31 mouse cellular contexts compared by ENCODE assay signal in the genomic region with DNA sequence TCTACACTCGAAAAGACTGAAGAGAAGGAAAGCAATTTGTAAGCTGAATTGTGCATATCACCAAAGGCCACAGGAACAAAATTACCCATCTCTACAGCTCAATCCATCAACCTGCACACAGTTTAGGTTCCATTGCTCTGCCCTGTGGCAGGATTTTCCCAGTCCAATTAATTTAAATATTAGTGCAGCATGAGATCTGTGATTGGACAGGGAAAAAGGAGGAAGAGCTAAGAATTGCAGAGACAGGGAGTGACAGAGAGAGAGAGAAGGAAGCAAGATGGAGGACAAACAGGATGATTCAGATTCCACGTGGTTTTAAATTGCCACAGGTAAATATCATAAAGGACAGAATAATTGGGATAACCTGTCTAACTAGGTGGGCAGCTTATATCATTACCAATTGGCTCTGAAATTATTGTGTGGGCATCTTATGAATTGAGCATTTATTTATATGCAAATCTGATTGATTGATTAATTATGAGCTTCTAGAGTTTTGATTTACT. TPM values are rescaled to one million over a fixed set of nuclear protein-coding genes. Genes with fewer than 3 reads are reported as not detected.
DNase-seq lines count a peak whose midpoint lies in the region; ATAC-seq and TF ChIP-seq lines count a peak whose summit lies in the region.
"Had no signal": no experiment of that assay in that cellular context is flagged by ENCODE, and none has a peak within 500 bp of the region (broad histone marks: within the 10 kb centered on the region; RNA-seq: fewer than 3 reads in every experiment).

No protein-coding gene starts in this region.

- TF ChIP-seq CTCF in C2C12 (IDR thresholded peaks at IDR 0.05; ENCODE audit: control insufficient read depth, insufficient read depth, insufficient read length) (no peak), MEL (IDR thresholded peaks at IDR 0.05 in 2 of 3, conservative IDR thresholded peaks at IDR 0.05 in 1 of 3; ENCODE audit: control insufficient read depth in 1 of 3, insufficient read depth in 1 of 3, low read depth in 2 of 3, low read length in 3 of 3, poor library complexity in 1 of 3, severe bottlenecking in 1 of 3) (no peak)

- H3K4me2 ChIP-seq in hindbrain, embryonic 16.5 days (ENCODE audit: low read length), result peak overlapping the region; percentile 18; the same call in 1 of the 2 replicates
- no peak overlapping the region for H3K4me2 ChIP-seq in hindbrain, embryonic 12.5 days (replicated peaks)
- H3K4me2 ChIP-seq in myocyte (ENCODE audit: low read depth), result peak overlapping the region; percentile 40
- H3K4me2 ChIP-seq: embryonic facial prominence, embryonic 12.5 days; forebrain, embryonic 12.5 days; limb, embryonic 15.5 days; liver, embryonic 15.5 days; lung, embryonic 15.5 days; neural tube, embryonic 13.5 days had no signal

- DNase-seq in MEL (ENCODE audit: low read depth, low spot score), result peak; percentile 55
- no peak for DNase-seq in embryo, embryonic 10 days (ENCODE audit: low spot score)
- DNase-seq in cerebellum, postnatal 4 days (ENCODE audit: low spot score in 2 of 2), result no peak
- DNase-seq: cerebellum, adult 11 months; cerebellum, adult 9-11 months; gastrocnemius, adult 2 months; kidney, adult 9 months; kidney, postnatal 14 days; left cerebral cortex, postnatal 4 days; lung, postnatal 4 days; retina, postnatal 1 day; right cerebral cortex, postnatal 25 days; spleen, adult 18-20 months had no signal

- no peaks in the 10 kb centered on the region for H3K36me3 ChIP-seq in hindbrain, embryonic 16.5 days (ENCODE audit: control insufficient read depth, insufficient read depth, low read length)
- no peaks in the 10 kb centered on the region for H3K36me3 ChIP-seq in hindbrain, embryonic 12.5 days
- H3K36me3 ChIP-seq in C2C12 (ENCODE audit: control insufficient read depth, insufficient read depth) (no peaks in the 10 kb centered on the region), MEL (ENCODE audit: control insufficient read depth in 1 of 2, insufficient read depth in 2 of 2, low read length in 2 of 2) (0 out of 4 replicates have a peak, but pooled peaks cover 0 to 2% of the 10 kb centered on the region in 2 experiments), myocyte (ENCODE audit: control insufficient read depth, insufficient read depth) (no peaks in the 10 kb centered on the region)
- H3K36me3 ChIP-seq: embryonic facial prominence, embryonic 12.5 days; forebrain, embryonic 12.5 days; G1E; heart, embryonic 10.5 days; limb, embryonic 15.5 days; liver, embryonic 15.5 days; lung, embryonic 15.5 days; neural tube, embryonic 13.5 days had no signal

- H3K79me2 ChIP-seq in C2C12 (ENCODE audit: control insufficient read depth, insufficient read depth) (no peaks in the 10 kb centered on the region), MEL (ENCODE audit: control insufficient read depth, insufficient read depth, low read length, poor library complexity) (peaks cover 2% of the 10 kb centered on the region; the same call in 1 of the 2 replicates), myocyte (ENCODE audit: control insufficient read depth, insufficient read depth) (no peaks in the 10 kb centered on the region)

- no peak for TF ChIP-seq EP300 in MEL (IDR thresholded peaks at IDR 0.05; ENCODE audit: low read depth in 1 of 2, low read length in 2 of 2)

- H3K27me3 ChIP-seq in hindbrain, embryonic 16.5 days (replicated peaks; ENCODE audit: control insufficient read depth, insufficient read depth, low read length), result no peaks in the 10 kb centered on the region
- no peaks in the 10 kb centered on the region for H3K27me3 ChIP-seq in hindbrain, embryonic 12.5 days
- H3K27me3 ChIP-seq in C2C12 (ENCODE audit: control insufficient read depth, insufficient read depth, insufficient read length) (peaks cover 24% of the 10 kb centered on the region), MEL (ENCODE audit: control insufficient read depth in 1 of 2, insufficient read depth in 2 of 2, low read length in 2 of 2) (peaks cover 0 to 1% of the 10 kb centered on the region in 2 experiments; a peak in 1 of 4 replicates), myocyte (ENCODE audit: control insufficient read depth, insufficient read depth, insufficient read length) (peaks cover 12% of the 10 kb centered on the region)
- H3K27me3 ChIP-seq: embryonic facial prominence, embryonic 12.5 days; forebrain, embryonic 12.5 days; limb, embryonic 15.5 days; liver, embryonic 15.5 days; lung, embryonic 15.5 days; neural tube, embryonic 13.5 days had no signal

- H3K9me3 ChIP-seq in hindbrain, embryonic 16.5 days (ENCODE audit: control insufficient read depth, low read length), result no peaks in the 10 kb centered on the region
- no peaks in the 10 kb centered on the region for H3K9me3 ChIP-seq in hindbrain, embryonic 12.5 days (replicated peaks)
- no peaks in the 10 kb centered on the region for H3K9me3 ChIP-seq in MEL (replicated peaks; ENCODE audit: insufficient read depth, low read length)
- H3K9me3 ChIP-seq: embryonic facial prominence, embryonic 12.5 days; forebrain, embryonic 12.5 days; G1E; heart, embryonic 10.5 days; limb, embryonic 15.5 days; liver, embryonic 15.5 days; lung, embryonic 15.5 days; neural tube, embryonic 13.5 days had no signal

- H3ac ChIP-seq in C2C12 (ENCODE audit: control insufficient read depth, insufficient read length, low read depth) (no peak overlapping the region), myocyte (ENCODE audit: control insufficient read depth, insufficient read length) (no peak overlapping the region)

- WGBS in hindbrain, embryonic 16.5 days, result 58% methylated on average over 2 of the region's 2 CpGs
- 77% methylated on average over 2 of the region's 2 CpGs for WGBS in hindbrain, embryonic 12.5 days

- no peak for ATAC-seq in hindbrain, embryonic 16.5 days
- no peak for ATAC-seq in hindbrain, embryonic 12.5 days (ENCODE audit: low FRiP score)
- ATAC-seq: intestine, embryonic 16.5 days had no signal

- H3K4me3 ChIP-seq in hindbrain, embryonic 16.5 days (ENCODE audit: low read length), result no peak overlapping the region
- no peak overlapping the region for H3K4me3 ChIP-seq in hindbrain, embryonic 12.5 days
- H3K4me3 ChIP-seq in C2C12 (ENCODE audit: insufficient read depth, poor library complexity, severe bottlenecking), result peak overlapping the region; percentile 34
- peak overlapping the region; percentile 63 to 78 for H3K4me3 ChIP-seq in MEL (ENCODE audit: control insufficient read depth in 1 of 2, insufficient read depth in 1 of 2, low read depth in 2 of 2, low read length in 2 of 2)
- H3K4me3 ChIP-seq in myocyte, result peak overlapping the region; percentile 4
- H3K4me3 ChIP-seq: embryonic facial prominence, embryonic 12.5 days; forebrain, embryonic 12.5 days; gastrocnemius, adult 2 months; heart, embryonic 10.5 days; limb, embryonic 15.5 days; liver, embryonic 15.5 days; lung, embryonic 15.5 days; neural tube, embryonic 13.5 days had no signal

- no peak overlapping the region for H3K27ac ChIP-seq in hindbrain, embryonic 16.5 days (ENCODE audit: low read depth, low read length)
- H3K27ac ChIP-seq in hindbrain, embryonic 12.5 days, result no peak overlapping the region
- H3K27ac ChIP-seq in MEL (ENCODE audit: control insufficient read depth, low read depth, low read length), result 0 out of 2 replicates have a peak overlapping the region, but pooled peaks have one; percentile 16
- H3K27ac ChIP-seq: embryonic facial prominence, embryonic 12.5 days; forebrain, embryonic 12.5 days; gastrocnemius, adult 2 months; heart, embryonic 10.5 days; limb, embryonic 15.5 days; liver, embryonic 15.5 days; lung, embryonic 15.5 days; neural tube, embryonic 13.5 days had no signal

- H3K79me3 ChIP-seq in C2C12 (ENCODE audit: low read depth), result peaks cover 2% of the 10 kb centered on the region

- peaks cover 3% of the 10 kb centered on the region; the same call in 1 of the 2 replicates for H3K4me1 ChIP-seq in hindbrain, embryonic 16.5 days (ENCODE audit: control insufficient read depth, insufficient read depth, low read depth, low read length)
- H3K4me1 ChIP-seq in hindbrain, embryonic 12.5 days, result peaks cover 4% of the 10 kb centered on the region
- 0 out of 4 replicates have a peak, but pooled peaks cover 0 to 5% of the 10 kb centered on the region in 2 experiments for H3K4me1 ChIP-seq in MEL (ENCODE audit: control insufficient read depth in 1 of 2, insufficient read depth in 2 of 2, low read length in 2 of 2)
- H3K4me1 ChIP-seq: forebrain, embryonic 12.5 days; liver, embryonic 15.5 days; neural tube, embryonic 13.5 days had no signal

- no peak overlapping the region for H3K9ac ChIP-seq in hindbrain, embryonic 16.5 days (ENCODE audit: low read depth, low read length)
- H3K9ac ChIP-seq in hindbrain, embryonic 12.5 days, result no peak overlapping the region
- H3K9ac ChIP-seq in MEL (ENCODE audit: control insufficient read depth, low read depth, low read length, poor library complexity, severe bottlenecking), result peak overlapping the region; percentile 74
- H3K9ac ChIP-seq: embryonic facial prominence, embryonic 12.5 days; forebrain, embryonic 12.5 days; limb, embryonic 15.5 days; liver, embryonic 15.5 days; lung, embryonic 15.5 days; neural tube, embryonic 13.5 days had no signal

- TF ChIP-seq POLR2A in MEL (IDR thresholded peaks at IDR 0.05; ENCODE audit: control insufficient read depth in 1 of 2, insufficient read depth in 1 of 2, low read depth in 1 of 2, low read length in 2 of 2, poor library complexity in 1 of 2) (peak in 1 of 2 experiments; percentile 34; a peak in 1 of 4 replicates), myocyte (IDR thresholded peaks at IDR 0.05; ENCODE audit: insufficient read length, low read depth) (no peak)

- no peak for TF ChIP-seq RAD21 in MEL (IDR thresholded peaks at IDR 0.05; ENCODE audit: low read depth, low read length)

RNA-seq across cellular contexts. Expression of a gene that starts 25.0 kb away (rescaled TPM):
- polyA plus RNA-seq in hindbrain, embryonic 16.5 days (2015; fragmentation: Nextera tagmentation; extraction: Ambion mirVana), result 0.15 TPM in 1 of 2 replicates, not detected in the other
- polyA plus RNA-seq in hindbrain, embryonic 12.5 days (2016; fragmentation: Nextera tagmentation; extraction: Ambion mirVana), result not detected in 2 replicates
- polyA plus RNA-seq in C2C12 (2012; fragmentation: generic; extraction: Trizol) (0.01 TPM), MEL (2012; ENCODE audit: insufficient read depth in 1 of 2, insufficient read length in 2 of 2, low read depth in 1 of 2, low replicate concordance in 2 of 2, missing spikeins in 1 of 2) (under 1 TPM in 1 of 2 experiments, not detected in 1; 0.18 TPM), myocyte (2012; fragmentation: generic; extraction: Trizol) (not detected)
- not detected in 2 replicates for total RNA-seq in MEL (2012; rRNA removed)
- total RNA-seq: G1E; hematopoietic stem cell, adult 5-6 weeks; layer of hippocampus, adult 18-20 months; layer of hippocampus, postnatal 14 days; left cerebral cortex, adult 8-10 months; megakaryocyte-erythroid progenitor cell, adult 5-6 weeks had no signal
- polyA plus RNA-seq: forebrain, embryonic 12.5 days; G1E; heart, embryonic 10.5 days; limb, embryonic 15.5 days; neural tube, embryonic 13.5 days had no signal

RNA-seq across cellular contexts. Expression of a gene that starts 27.6 kb away (rescaled TPM):
- 12.5 and 14.2 TPM in 2 replicates for polyA plus RNA-seq in hindbrain, embryonic 16.5 days (2015; fragmentation: Nextera tagmentation; extraction: Ambion mirVana)
- 17.0 and 18.8 TPM in 2 replicates for polyA plus RNA-seq in hindbrain, embryonic 12.5 days (2016; fragmentation: Nextera tagmentation; extraction: Ambion mirVana)
- polyA plus RNA-seq in C2C12 (2012; fragmentation: generic; extraction: Trizol) (14.1 TPM), MEL (2012; ENCODE audit: insufficient read depth in 1 of 2, insufficient read length in 2 of 2, low read depth in 1 of 2, low replicate concordance in 2 of 2, missing spikeins in 1 of 2) (not detected), myocyte (2012; fragmentation: generic; extraction: Trizol) (8.6 TPM)
- not detected in 2 replicates for total RNA-seq in MEL (2012; rRNA removed)
- polyA plus RNA-seq: G1E had no signal

RNA-seq across cellular contexts. Expression of a gene that starts 48.1 kb away (rescaled TPM):
- 211 and 220 TPM in 2 replicates for polyA plus RNA-seq in hindbrain, embryonic 16.5 days (2015; fragmentation: Nextera tagmentation; extraction: Ambion mirVana)
- polyA plus RNA-seq in hindbrain, embryonic 12.5 days (2016; fragmentation: Nextera tagmentation; extraction: Ambion mirVana), result 190 and 202 TPM in 2 replicates
- polyA plus RNA-seq in C2C12 (2012; fragmentation: generic; extraction: Trizol) (76.9 TPM), MEL (2012; ENCODE audit: insufficient read depth in 1 of 2, insufficient read length in 2 of 2, low read depth in 1 of 2, low replicate concordance in 2 of 2, missing spikeins in 1 of 2) (10 to 100 TPM in 1 of 2 experiments, not detected in 1; 65.8 TPM), myocyte (2012; fragmentation: generic; extraction: Trizol) (79.8 TPM)
- 83.2 and 84.4 TPM in 2 replicates for total RNA-seq in MEL (2012; rRNA removed)

Comparison
In these comparisons a context has a peak if more than half of its experiments do, and no peak if none do; other contexts are left out.
1. H3K4me3 ChIP-seq: peak in C2C12 (single experiment), MEL (2 of 2) and myocyte (single experiment); none in hindbrain, embryonic 16.5 days (single experiment) and hindbrain, embryonic 12.5 days (single experiment).